Mouse (Mus musculus) MEL (cell line): ENCODE measurements around the gene Dnajc9. TPM values are rescaled to one million over a fixed set of nuclear protein-coding genes. Genes with fewer than 3 reads are reported as not detected.

Experiments used
- DNase-seq: peaks from one replicate; pipeline ENCODE4 v3.0.0; 2011; ENCODE audit warnings: low read depth, low spot score
- H3K27ac ChIP-seq: 2 replicates; pipeline ENCODE4 v1.5.1; 2012; ENCODE audit warnings: low read depth, mild to moderate bottlenecking, control low read depth, low read length, moderate library complexity; ENCODE audit not compliant: control insufficient read depth
- H3K27me3 ChIP-seq, 2 experiments: fragments of 150-350 bp in 1 of 2; sonication (generic) in 1 of 2; 2 replicates each; pipeline ENCODE4 v1.6.1; 2012; ENCODE audit warnings: low read length in 2 of 2, mild to moderate bottlenecking in 2 of 2, improper control_type of control experiment in 1 of 2, moderate library complexity in 1 of 2; ENCODE audit not compliant: insufficient read depth in 2 of 2, control insufficient read depth in 1 of 2
- H3K36me3 ChIP-seq, 2 experiments: 2 replicates each; pipeline ENCODE4 v1.6.1; 2012 to 2014; ENCODE audit warnings: low read length in 2 of 2, improper control_type of control experiment in 1 of 2, inconsistent platforms in 1 of 2, mild to moderate bottlenecking in 1 of 2; ENCODE audit not compliant: insufficient read depth in 2 of 2, control insufficient read depth in 1 of 2
- H3K4me1 ChIP-seq, 2 experiments: fragments of 150-350 bp in 1 of 2; sonication (generic) in 1 of 2; 2 replicates each; pipeline ENCODE4 v1.6.1; 2012; ENCODE audit warnings: low read length in 2 of 2, improper control_type of control experiment in 1 of 2, mild to moderate bottlenecking in 1 of 2; ENCODE audit not compliant: insufficient read depth in 2 of 2, control insufficient read depth in 1 of 2
- H3K4me3 ChIP-seq, 2 experiments: fragments of 150-350 bp in 1 of 2; sonication (generic) in 1 of 2; 2 replicates each; pipeline ENCODE4 v1.5.1; 2012; ENCODE audit warnings: low read depth in 2 of 2, low read length in 2 of 2, mild to moderate bottlenecking in 2 of 2, moderate library complexity in 2 of 2, control low read depth in 1 of 2, improper control_type of control experiment in 1 of 2; ENCODE audit not compliant: control insufficient read depth in 1 of 2, insufficient read depth in 1 of 2
- H3K79me2 ChIP-seq: 2 replicates; pipeline ENCODE4 v1.6.1; 2012; ENCODE audit warnings: mild to moderate bottlenecking, low read length, moderate library complexity; ENCODE audit not compliant: control insufficient read depth, poor library complexity, insufficient read depth
- H3K9ac ChIP-seq: 2 replicates; pipeline ENCODE4 v1.6.1; 2012; ENCODE audit warnings: low read depth, mild to moderate bottlenecking, control low read depth, low read length, moderate library complexity; ENCODE audit not compliant: control insufficient read depth, poor library complexity, severe bottlenecking
- H3K9me3 ChIP-seq: fragments of 150-350 bp; sonication (generic); replicated peaks from 2 replicates; pipeline ENCODE4 v1.6.1; 2012; ENCODE audit warnings: mild to moderate bottlenecking, low read length, improper control_type of control experiment, moderate library complexity; ENCODE audit not compliant: insufficient read depth
- CHD1 ChIP-seq: IDR thresholded peaks from 2 replicates; pipeline ENCODE4 v1.6.1; 2012; ENCODE audit warnings: low read depth, mild to moderate bottlenecking, inconsistent platforms, low read length, improper control_type of control experiment
- CTCF ChIP-seq, 3 experiments: IDR thresholded peaks in 2 of 3; conservative IDR thresholded peaks in 1 of 3; 2 replicates each; pipeline ENCODE4 v1.5.1; 2011 to 2012; ENCODE audit warnings: low read length in 3 of 3, low read depth in 2 of 3, mild to moderate bottlenecking in 2 of 3, improper control_type of control experiment in 1 of 3, inconsistent platforms in 1 of 3, mixed read lengths in 1 of 3, moderate library complexity in 1 of 3; ENCODE audit not compliant: control insufficient read depth in 1 of 3, insufficient read depth in 1 of 3, poor library complexity in 1 of 3, severe bottlenecking in 1 of 3
- EP300 ChIP-seq, 2 experiments: IDR thresholded peaks; 2 replicates each; pipeline ENCODE4 v1.6.1; 2011; ENCODE audit warnings: improper control_type of control experiment in 2 of 2, low read length in 2 of 2, low read depth in 1 of 2, mild to moderate bottlenecking in 1 of 2
- GABPA ChIP-seq: IDR thresholded peaks from 2 replicates; pipeline ENCODE4 v1.6.1; 2012; ENCODE audit warnings: low read depth, mild to moderate bottlenecking, inconsistent platforms, low read length, improper control_type of control experiment, moderate library complexity
- GATA1 ChIP-seq: IDR thresholded peaks from 2 replicates; pipeline ENCODE4 v1.6.1; 2011; ENCODE audit warnings: low read depth, low read length, improper control_type of control experiment
- MXI1 ChIP-seq: IDR thresholded peaks from 2 replicates; pipeline ENCODE4 v1.6.1; 2011; ENCODE audit warnings: mild to moderate bottlenecking, low read depth, low read length, improper control_type of control experiment
- MYB ChIP-seq: IDR thresholded peaks from 2 replicates; pipeline ENCODE4 v1.6.1; 2011; ENCODE audit warnings: mild to moderate bottlenecking, low read depth, low read length, improper control_type of control experiment
- POLR2A ChIP-seq, 2 experiments: IDR thresholded peaks; 2 replicates each; pipeline ENCODE4 v1.6.1; 2011 to 2012; ENCODE audit warnings: low read length in 2 of 2, mild to moderate bottlenecking in 2 of 2, control low read depth in 1 of 2, improper control_type of control experiment in 1 of 2, low read depth in 1 of 2, moderate library complexity in 1 of 2; ENCODE audit not compliant: control insufficient read depth in 1 of 2, insufficient read depth in 1 of 2, poor library complexity in 1 of 2
- POLR2AphosphoS2 ChIP-seq: IDR thresholded peaks from 2 replicates; pipeline ENCODE4 v1.6.1; 2011; ENCODE audit warnings: low read length, improper control_type of control experiment
- RAD21 ChIP-seq: IDR thresholded peaks from 2 replicates; pipeline ENCODE4 v1.6.1; 2011; ENCODE audit warnings: mild to moderate bottlenecking, low read depth, low read length, improper control_type of control experiment
- TBP ChIP-seq: IDR thresholded peaks from 2 replicates; pipeline ENCODE4 v1.8.0; 2011; ENCODE audit warnings: low read depth, low read length, improper control_type of control experiment
- USF2 ChIP-seq, 2 experiments: IDR thresholded peaks; 2 replicates each; pipeline ENCODE4 v1.6.1; 2011 to 2012; ENCODE audit warnings: improper control_type of control experiment in 2 of 2, low read length in 2 of 2, borderline replicate concordance in 1 of 2, inconsistent platforms in 1 of 2, low read depth in 1 of 2, mild to moderate bottlenecking in 1 of 2; ENCODE audit not compliant: insufficient read depth in 1 of 2
- ZKSCAN1 ChIP-seq: IDR thresholded peaks from 2 replicates; pipeline ENCODE4 v1.6.1; 2012; ENCODE audit warnings: low read depth, mild to moderate bottlenecking, inconsistent platforms, low read length, improper control_type of control experiment, moderate library complexity
- ZMIZ1 ChIP-seq: IDR thresholded peaks from 2 replicates; pipeline ENCODE4 v1.6.1; 2012; ENCODE audit warnings: low read depth, mild to moderate bottlenecking, inconsistent platforms, low read length, improper control_type of control experiment, moderate library complexity
- polyA plus RNA-seq, 2 experiments: library from polyadenylated mRNA; stranded (reverse) in 1 of 2; unstranded in 1 of 2; fragments of >175 nt in 1 of 2; fragments of >200 nt in 1 of 2; gene quantifications; 2 replicates each; pipeline versions ENCODE4 v1.2.1 to v1.2.4; 2012; ENCODE audit warnings: low replicate concordance in 2 of 2, low read depth in 1 of 2; ENCODE audit not compliant: insufficient read length in 2 of 2, insufficient read depth in 1 of 2, missing spikeins in 1 of 2
- total RNA-seq: library from RNA; depleted of rRNA; stranded (reverse); fragments of 300-350 nt; gene quantifications from 2 replicates; pipeline ENCODE4 v1.2.3, GENCODE M21; 2012

The Dnajc9 gene
- total and polyA plus RNA-seq, 3 experiments, result 114 to 385 (median 138) TPM

- TF ChIP-seq USF2 (IDR thresholded peaks at IDR 0.05; ENCODE audit: borderline replicate concordance in 1 of 2, insufficient read depth in 1 of 2, low read depth in 1 of 2, low read length in 2 of 2) (no peak), ZKSCAN1 (no peak), MYB (no peak), CHD1 (no peak)
- TF ChIP-seq, all 39 proteins: peak for 22
Observed at GRCm38 (mm10) chr14:20393205-20393913, 4.6 kb upstream of the Dnajc9 start, which contains the start of gene Mrps16 (continued).

GRCm38 (mm10) chr14:20392326-20392725 is 3.6 kb upstream of the Dnajc9 start:
- no peak for TF ChIP-seq CTCF (IDR thresholded peaks at IDR 0.05 in 2 of 3, conservative IDR thresholded peaks at IDR 0.05 in 1 of 3; ENCODE audit: control insufficient read depth in 1 of 3, insufficient read depth in 1 of 3, low read depth in 2 of 3, low read length in 3 of 3, poor library complexity in 1 of 3, severe bottlenecking in 1 of 3)
- TF ChIP-seq TBP, result no peak
- no peak for TF ChIP-seq MXI1
- TF ChIP-seq, all 39 proteins: peak for 0
- peaks cover 0 to 21% of the 10 kb centered on the region in 2 experiments; a peak in 3 of 4 replicates for H3K36me3 ChIP-seq
- no peaks in the 10 kb centered on the region for H3K9me3 ChIP-seq
- DNase-seq, result peak; percentile 70
- H3K4me1 ChIP-seq, result peaks cover 12 to 20% of the 10 kb centered on the region in 2 experiments; a peak in 3 of 4 replicates
- no peaks in the 10 kb centered on the region for H3K27me3 ChIP-seq
- peak overlapping the region; percentile 3; the same call in 1 of the 2 replicates for H3K27ac ChIP-seq
- H3K79me2 ChIP-seq, result peaks cover 23% of the 10 kb centered on the region
- peak overlapping the region; percentile 44 for H3K9ac ChIP-seq
- peak overlapping the region; percentile 17 to 46 for H3K4me3 ChIP-seq

- Histone ChIP-seq H3K36me3 (peaks cover 2 to 38% of the 10 kb centered on the region in 2 experiments; a peak in 3 of 4 replicates), H3K9ac (peak overlapping the region; percentile 89), H3K9me3 (no peaks in the 10 kb centered on the region), H3K27me3 (no peaks in the 10 kb centered on the region), H3K4me3 (peak overlapping the region; percentile 66 to 94), H3K79me2 (peaks cover 39% of the 10 kb centered on the region), H3K27ac (no peak overlapping the region; the same call in 1 of the 2 replicates), H3K4me1 (peaks cover 15 to 33% of the 10 kb centered on the region in 2 experiments)
- TF ChIP-seq GABPA, result no peak
- peak; percentile 31; the same call in 1 of the 2 replicates for TF ChIP-seq ZMIZ1
- no peak for TF ChIP-seq GATA1
- peak; percentile 80; the same call in 1 of the 2 replicates for TF ChIP-seq POLR2AphosphoS2
- TF ChIP-seq POLR2A (IDR thresholded peaks at IDR 0.05; ENCODE audit: control insufficient read depth in 1 of 2, insufficient read depth in 1 of 2, low read depth in 1 of 2, low read length in 2 of 2, poor library complexity in 1 of 2), result no peak
- no peak for TF ChIP-seq RAD21
- TF ChIP-seq EP300 (IDR thresholded peaks at IDR 0.05; ENCODE audit: low read depth in 1 of 2, low read length in 2 of 2), result no peak
- no peak for DNase-seq
Observed at GRCm38 (mm10) chr14:20389446-20390079, 853 bp upstream of the Dnajc9 start.
